8 mouse cellular contexts compared by ENCODE assay signal in genomic region chr2:26901834-26902400, GRCm38 (mm10). TPM values are rescaled to one million over a fixed set of nuclear protein-coding genes. Genes with fewer than 3 reads are reported as not detected.
A peak's percentile ranks its signal among the peaks of the same experiment; 100 is the strongest.
DNase-seq lines count a peak whose midpoint lies in the region; ATAC-seq and TF ChIP-seq lines count a peak whose summit lies in the region.

No protein-coding gene starts in this region.

- ATAC-seq in heart, embryonic 12.5 days (ENCODE audit: insufficient number of reproducible peaks, low FRiP score): no peak
- ATAC-seq in forebrain, embryonic 15.5 days (replicated peaks): no peak
- no peak for ATAC-seq in liver, embryonic 15.5 days (ENCODE audit: insufficient read depth)
- ATAC-seq in activated CD4-positive, CD25-positive, alpha-beta regulatory T cell, adult 4 months: no peak

- H3K4me1 ChIP-seq in heart, embryonic 12.5 days (replicated peaks): peaks cover 20% of the 10 kb centered on the region
- peaks cover 24% of the 10 kb centered on the region for H3K4me1 ChIP-seq in forebrain, embryonic 15.5 days
- H3K4me1 ChIP-seq in liver, embryonic 15.5 days (replicated peaks): peaks cover 42% of the 10 kb centered on the region

- peaks cover 57% of the 10 kb centered on the region for H3K36me3 ChIP-seq in heart, embryonic 12.5 days
- H3K36me3 ChIP-seq in C2C12 (ENCODE audit: control insufficient read depth, insufficient read depth): peaks cover 67% of the 10 kb centered on the region
- H3K36me3 ChIP-seq in forebrain, embryonic 15.5 days: peaks cover 54% of the 10 kb centered on the region
- H3K36me3 ChIP-seq in liver, embryonic 15.5 days (replicated peaks): peaks cover 59% of the 10 kb centered on the region

- DNase-seq in heart, postnatal 14 days: no peak
- DNase-seq in layer of hippocampus, postnatal 10 days (ENCODE audit: low spot score in 2 of 2): no peak
- DNase-seq in right cerebral cortex, adult 18-20 months: no peak

- TF ChIP-seq CTCF in C2C12 (IDR thresholded peaks at IDR 0.05; ENCODE audit: control insufficient read depth, insufficient read depth, insufficient read length): no peak

- peak overlapping the region; percentile 93 for H3ac ChIP-seq in C2C12 (ENCODE audit: control insufficient read depth, insufficient read length, low read depth)

- H3K79me2 ChIP-seq in C2C12 (ENCODE audit: control insufficient read depth, insufficient read depth): peaks cover 88% of the 10 kb centered on the region

- peak overlapping the region; percentile 83 for H3K4me2 ChIP-seq in heart, embryonic 12.5 days
- peak overlapping the region; percentile 65 for H3K4me2 ChIP-seq in forebrain, embryonic 15.5 days (replicated peaks)
- peak overlapping the region; percentile 85 for H3K4me2 ChIP-seq in liver, embryonic 15.5 days

- H3K27ac ChIP-seq in heart, embryonic 12.5 days (ENCODE audit: poor library complexity, severe bottlenecking): peak overlapping the region; percentile 73; the same call in 1 of the 2 replicates
- no peak overlapping the region for H3K27ac ChIP-seq in forebrain, embryonic 15.5 days (replicated peaks)
- H3K27ac ChIP-seq in liver, embryonic 15.5 days (replicated peaks): peak overlapping the region; percentile 91

- peak overlapping the region; percentile 84 for H3K9ac ChIP-seq in heart, embryonic 12.5 days
- peak overlapping the region; percentile 64 for H3K9ac ChIP-seq in forebrain, embryonic 15.5 days (replicated peaks)
- H3K9ac ChIP-seq in liver, embryonic 15.5 days: peak overlapping the region; percentile 80

- no peaks in the 10 kb centered on the region for H3K9me3 ChIP-seq in heart, embryonic 12.5 days (replicated peaks)
- H3K9me3 ChIP-seq in forebrain, embryonic 15.5 days: no peaks in the 10 kb centered on the region
- H3K9me3 ChIP-seq in liver, embryonic 15.5 days (replicated peaks): no peaks in the 10 kb centered on the region

- no peaks in the 10 kb centered on the region for H3K27me3 ChIP-seq in heart, embryonic 12.5 days (replicated peaks)
- H3K27me3 ChIP-seq in C2C12 (ENCODE audit: control insufficient read depth, insufficient read depth, insufficient read length): no peaks in the 10 kb centered on the region
- no peaks in the 10 kb centered on the region for H3K27me3 ChIP-seq in forebrain, embryonic 15.5 days
- no peaks in the 10 kb centered on the region for H3K27me3 ChIP-seq in liver, embryonic 15.5 days

- peak overlapping the region; percentile 89 for H3K4me3 ChIP-seq in heart, embryonic 12.5 days
- peak overlapping the region; percentile 89 for H3K4me3 ChIP-seq in C2C12 (ENCODE audit: insufficient read depth, poor library complexity, severe bottlenecking)
- peak overlapping the region; percentile 86 for H3K4me3 ChIP-seq in forebrain, embryonic 15.5 days
- peak overlapping the region; percentile 86 for H3K4me3 ChIP-seq in liver, embryonic 15.5 days (replicated peaks)

- 9% methylated on average over 7 of the region's 7 CpGs for WGBS in heart, embryonic 12.5 days
- 15% methylated on average over 7 of the region's 7 CpGs for WGBS in forebrain, embryonic 15.5 days
- 3% methylated on average over 7 of the region's 7 CpGs for WGBS in liver, embryonic 15.5 days (ENCODE audit: insufficient replicate concordance)

- intact Hi-C loops in heart, postnatal 14 days (cut with DNase I): loop anchor here (10.0 kb wide), 1 partner anchor 457 kb away; the partner anchor contains the start of gene Sec16a

- peaks cover 44% of the 10 kb centered on the region for H3K79me3 ChIP-seq in C2C12 (ENCODE audit: low read depth)

TF ChIP-seq in C2C12, 6 proteins besides CTCF, POLR2A, EP300 and RAD21:
- no peak for TF ChIP-seq CEBPB (IDR thresholded peaks at IDR 0.05; ENCODE audit: low read depth)
- TF ChIP-seq USF1 (IDR thresholded peaks at IDR 0.05; ENCODE audit: low read depth): no peak
- TF ChIP-seq MYOG (IDR thresholded peaks at IDR 0.05; ENCODE audit: control insufficient read depth, extremely low read depth, insufficient read length): no peak
- TF ChIP-seq MYOD1 (IDR thresholded peaks at IDR 0.05; ENCODE audit: control insufficient read depth, insufficient read length, low read depth): no peak
- no peak for TF ChIP-seq MAX (IDR thresholded peaks at IDR 0.05)
- TF ChIP-seq FOSL1 (IDR thresholded peaks at IDR 0.05; ENCODE audit: insufficient read depth, low read length, poor library complexity, severe bottlenecking): no peak

RNA-seq across cellular contexts. Expression of gene Surf6, which starts 0.8 kb away (rescaled TPM):
- 16.0 and 18.6 TPM in 2 replicates for polyA plus RNA-seq in heart, embryonic 12.5 days (2016; fragmentation: Nextera tagmentation; extraction: Ambion mirVana)
- 10 to 100 TPM; 11.3 to 12.3 TPM for total RNA-seq in heart, postnatal 14 days (2021)
- polyA plus RNA-seq in C2C12 (2012; fragmentation: generic; extraction: Trizol): 20.1 TPM
- 27.7 and 29.7 TPM in 2 replicates for polyA plus RNA-seq in forebrain, embryonic 15.5 days (2015; fragmentation: Nextera tagmentation; extraction: Ambion mirVana)
- polyA plus RNA-seq in liver, embryonic 15.5 days (2015; fragmentation: Nextera tagmentation; extraction: Ambion mirVana): 9.9 and 10.8 TPM in 2 replicates
- total RNA-seq in layer of hippocampus, postnatal 10 days (2021): 10 to 100 TPM; 31.5 to 33.9 TPM
- 10 to 100 TPM; 17.5 to 25.5 TPM for polyA plus RNA-seq in activated CD4-positive, CD25-positive, alpha-beta regulatory T cell, adult 4 months (2017; shearing (Covaris generic))

RNA-seq across cellular contexts. Expression of gene Med22, which starts 8.6 kb away (rescaled TPM):
- polyA plus RNA-seq in heart, embryonic 12.5 days (2016; fragmentation: Nextera tagmentation; extraction: Ambion mirVana): 38.4 and 38.9 TPM in 2 replicates
- 10 to 100 TPM; 24.4 to 26.5 TPM for total RNA-seq in heart, postnatal 14 days (2021)
- 71.0 TPM for polyA plus RNA-seq in C2C12 (2012; fragmentation: generic; extraction: Trizol)
- polyA plus RNA-seq in forebrain, embryonic 15.5 days (2015; fragmentation: Nextera tagmentation; extraction: Ambion mirVana): 177 and 184 TPM in 2 replicates
- polyA plus RNA-seq in liver, embryonic 15.5 days (2015; fragmentation: Nextera tagmentation; extraction: Ambion mirVana): 19.0 TPM in 2 replicates
- total RNA-seq in layer of hippocampus, postnatal 10 days (2021): 10 to 100 TPM; 44.5 to 45.9 TPM
- 10 to 100 TPM; 10.3 to 11.3 TPM for polyA plus RNA-seq in activated CD4-positive, CD25-positive, alpha-beta regulatory T cell, adult 4 months (2017; shearing (Covaris generic))

RNA-seq across cellular contexts. Expression of gene Rpl7a, which starts 8.6 kb away (rescaled TPM):
- polyA plus RNA-seq in heart, embryonic 12.5 days (2016; fragmentation: Nextera tagmentation; extraction: Ambion mirVana): 333 and 341 TPM in 2 replicates
- 100 to 1,000 TPM; 272 to 313 TPM for total RNA-seq in heart, postnatal 14 days (2021)
- polyA plus RNA-seq in C2C12 (2012; fragmentation: generic; extraction: Trizol): 3,080 TPM
- 533 and 546 TPM in 2 replicates for polyA plus RNA-seq in forebrain, embryonic 15.5 days (2015; fragmentation: Nextera tagmentation; extraction: Ambion mirVana)
- polyA plus RNA-seq in liver, embryonic 15.5 days (2015; fragmentation: Nextera tagmentation; extraction: Ambion mirVana): 341 and 352 TPM in 2 replicates
- 100 to 1,000 TPM; 346 to 356 TPM for total RNA-seq in layer of hippocampus, postnatal 10 days (2021)
- 1,000 to 10,000 TPM in 1 of 2 experiments, 100 to 1,000 TPM in 1; 720 to 1,212 TPM for polyA plus RNA-seq in activated CD4-positive, CD25-positive, alpha-beta regulatory T cell, adult 4 months (2017; shearing (Covaris generic))

RNA-seq across cellular contexts. Expression of gene Surf2, which starts 14.2 kb away (rescaled TPM):
- 30.5 and 31.4 TPM in 2 replicates for polyA plus RNA-seq in heart, embryonic 12.5 days (2016; fragmentation: Nextera tagmentation; extraction: Ambion mirVana)
- 10 to 100 TPM; 14.3 to 15.0 TPM for total RNA-seq in heart, postnatal 14 days (2021)
- 42.6 TPM for polyA plus RNA-seq in C2C12 (2012; fragmentation: generic; extraction: Trizol)
- polyA plus RNA-seq in forebrain, embryonic 15.5 days (2015; fragmentation: Nextera tagmentation; extraction: Ambion mirVana): 58.9 and 61.9 TPM in 2 replicates
- polyA plus RNA-seq in liver, embryonic 15.5 days (2015; fragmentation: Nextera tagmentation; extraction: Ambion mirVana): 19.0 and 21.4 TPM in 2 replicates
- 10 to 100 TPM; 35.4 to 38.7 TPM for total RNA-seq in layer of hippocampus, postnatal 10 days (2021)
- polyA plus RNA-seq in activated CD4-positive, CD25-positive, alpha-beta regulatory T cell, adult 4 months (2017; shearing (Covaris generic)): 10 to 100 TPM; 41.8 to 46.6 TPM

RNA-seq across cellular contexts. Expression of gene Surf1, which starts 14.4 kb away (rescaled TPM):
- polyA plus RNA-seq in heart, embryonic 12.5 days (2016; fragmentation: Nextera tagmentation; extraction: Ambion mirVana): 39.2 and 40.5 TPM in 2 replicates
- total RNA-seq in heart, postnatal 14 days (2021): 10 to 100 TPM; 44.3 to 45.3 TPM
- 40.8 TPM for polyA plus RNA-seq in C2C12 (2012; fragmentation: generic; extraction: Trizol)
- polyA plus RNA-seq in forebrain, embryonic 15.5 days (2015; fragmentation: Nextera tagmentation; extraction: Ambion mirVana): 74.0 and 77.3 TPM in 2 replicates
- 33.3 and 33.8 TPM in 2 replicates for polyA plus RNA-seq in liver, embryonic 15.5 days (2015; fragmentation: Nextera tagmentation; extraction: Ambion mirVana)
- total RNA-seq in layer of hippocampus, postnatal 10 days (2021): 10 to 100 TPM; 81.5 to 83.5 TPM
- 100 to 1,000 TPM; 115 to 121 TPM for polyA plus RNA-seq in activated CD4-positive, CD25-positive, alpha-beta regulatory T cell, adult 4 months (2017; shearing (Covaris generic))
